Mouse (Mus musculus) lung, embryonic 16.5 days (tissue): ENCODE results near the gene Gja8. TPM values are rescaled to one million over a fixed set of nuclear protein-coding genes. Genes with fewer than 3 reads are reported as not detected.

ENCODE experiments used
- ATAC-seq: fragments of 200-750 bp; cut with Nextera tagmentation; 2 replicates; pipeline ENCODE4 v1.8.0; 2017; ENCODE audit warnings: low read depth, mild to moderate bottlenecking, moderate library complexity
- H3K27ac ChIP-seq: fragments of 300-500 bp; sonication (generic); 2 replicates; pipeline ENCODE4 v1.5.1; 2014; ENCODE audit warnings: mild to moderate bottlenecking, control low read depth, low read length
- H3K27me3 ChIP-seq: fragments of 300-500 bp; sonication (generic); 2 replicates; pipeline ENCODE4 v1.6.1; 2014; ENCODE audit warnings: low read depth, low read length, mixed read lengths; ENCODE audit not compliant: control insufficient read depth, insufficient read depth
- H3K36me3 ChIP-seq: fragments of 300-500 bp; sonication (generic); 2 replicates; pipeline ENCODE4 v1.6.1; 2014; ENCODE audit warnings: low read length; ENCODE audit not compliant: control insufficient read depth, insufficient read depth
- H3K4me1 ChIP-seq: fragments of 300-500 bp; sonication (generic); replicated peaks from 2 replicates; pipeline ENCODE4 v1.6.1; 2014; ENCODE audit warnings: low read length, mixed read lengths; ENCODE audit not compliant: control insufficient read depth, insufficient read depth
- H3K4me2 ChIP-seq: fragments of 300-500 bp; sonication (generic); 2 replicates; pipeline ENCODE4 v1.6.1; 2014; ENCODE audit warnings: low read depth, low read length, control low read depth
- H3K4me3 ChIP-seq: fragments of 300-500 bp; sonication (generic); 2 replicates; pipeline ENCODE4 v1.5.1; 2014; ENCODE audit warnings: mild to moderate bottlenecking, low read length, control low read depth
- H3K9ac ChIP-seq: fragments of 300-500 bp; sonication (generic); 2 replicates; pipeline ENCODE4 v1.6.1; 2014; ENCODE audit warnings: low read length, control low read depth
- H3K9me3 ChIP-seq: fragments of 300-500 bp; sonication (generic); 2 replicates; pipeline ENCODE4 v1.6.1; 2016; ENCODE audit warnings: low read length; ENCODE audit not compliant: control insufficient read depth
- WGBS: fragments of 180-500 bp; shearing (Covaris S2); extraction: QIAGEN DNeasy Blood & Tissue Kit; methylation state at CpG from one replicate; pipeline ENCODE4 v1.1.7; 2014; 5-methylcytosine and 5-hydroxymethylcytosine counted together
- polyA plus RNA-seq: library from polyadenylated mRNA; unstranded; fragments of >200 nt; fragmentation: Nextera tagmentation; extraction: Ambion mirVana; gene quantifications from 2 replicates; pipeline ENCODE4 v1.2.1, GENCODE M21; 2015

Gja8 gene
- not detected in 2 replicates for polyA plus RNA-seq

GRCm38 (mm10) chr3:96925920-96926319 lies at the start of gene Gja8:
Gene Gja8 (minus strand): TSS chr3:96926020.
- no peak within 1 kb of the TSS for H3K4me3 ChIP-seq
- H3K4me1 ChIP-seq: no peaks in the 10 kb centered on the region
- H3K27me3 ChIP-seq: no peaks in the 10 kb centered on the region
- 66% methylated on average over 6 of the region's 6 CpGs for WGBS
- H3K9me3 ChIP-seq: no peaks in the 10 kb centered on the region
- H3K36me3 ChIP-seq: no peaks in the 10 kb centered on the region
- H3K9ac ChIP-seq: no peak within 1 kb of the TSS
- no peak within 1 kb of the TSS for H3K4me2 ChIP-seq
- ATAC-seq: no peak
- H3K27ac ChIP-seq: no peak within 1 kb of the TSS

- Histone ChIP-seq H3K27ac (no peak overlapping the region), H3K27me3 (peaks cover 4% of the 10 kb centered on the region; the same call in 1 of the 2 replicates), H3K4me1 (no peaks in the 10 kb centered on the region), H3K9me3 (no peaks in the 10 kb centered on the region), H3K4me3 (no peak overlapping the region), H3K36me3 (no peaks in the 10 kb centered on the region), H3K9ac (no peak overlapping the region), H3K4me2 (no peak overlapping the region)
- 80% methylated on average over 7 of the region's 7 CpGs for WGBS
- ATAC-seq: no peak
These were observed 48.6 kb upstream of the Gja8 start for GRCm38 (mm10) chr3:96974467-96974866.

- no peak overlapping the region for H3K4me3 ChIP-seq
- no peaks in the 10 kb centered on the region; the same call in 1 of the 2 replicates for H3K27me3 ChIP-seq
- H3K4me1 ChIP-seq: no peaks in the 10 kb centered on the region
- 11% methylated on average over 7 of the region's 7 CpGs for WGBS
- no peak overlapping the region for H3K4me2 ChIP-seq
- H3K36me3 ChIP-seq: no peaks in the 10 kb centered on the region
- ATAC-seq: no peak
- no peak overlapping the region for H3K9ac ChIP-seq
- no peaks in the 10 kb centered on the region for H3K9me3 ChIP-seq
- H3K27ac ChIP-seq: no peak overlapping the region
These were observed 45.2 kb upstream of the Gja8 start for GRCm38 (mm10) chr3:96970986-96971385.

GRCm38 (mm10) chr3:96963088-96964034 lies 37.5 kb upstream of the Gja8 start:
- Histone ChIP-seq H3K9ac (no peak overlapping the region), H3K36me3 (no peaks in the 10 kb centered on the region), H3K27me3 (no peaks in the 10 kb centered on the region), H3K4me1 (no peaks in the 10 kb centered on the region), H3K4me2 (no peak overlapping the region), H3K9me3 (no peaks in the 10 kb centered on the region), H3K27ac (no peak overlapping the region), H3K4me3 (no peak overlapping the region)
- 67% methylated on average over 12 of the region's 12 CpGs for WGBS
- no peak for ATAC-seq

GRCm38 (mm10) chr3:96960597-96960996 lies 34.8 kb upstream of the Gja8 start:
- H3K4me3 ChIP-seq: no peak overlapping the region
- no peaks in the 10 kb centered on the region for H3K4me1 ChIP-seq
- no peaks in the 10 kb centered on the region for H3K27me3 ChIP-seq
- no peak overlapping the region for H3K4me2 ChIP-seq
- H3K9me3 ChIP-seq: no peaks in the 10 kb centered on the region
- 28% methylated on average over 8 of the region's 8 CpGs for WGBS
- ATAC-seq: no peak
- H3K9ac ChIP-seq: no peak overlapping the region
- no peak overlapping the region for H3K27ac ChIP-seq
- H3K36me3 ChIP-seq: no peaks in the 10 kb centered on the region

- 22% methylated on average over 14 of the region's 14 CpGs for WGBS
- H3K27ac ChIP-seq: peak overlapping the region; percentile 36; the same call in 1 of the 2 replicates
These were observed 27.8 kb upstream of the Gja8 start for GRCm38 (mm10) chr3:96953489-96954233.

GRCm38 (mm10) chr3:96942706-96943105 lies 16.9 kb upstream of the Gja8 start:
- no peak for ATAC-seq
- no peak overlapping the region for H3K4me2 ChIP-seq

More at GRCm38 (mm10) chr3:96953489-96954233, 27.8 kb upstream of the Gja8 start:
- no peaks in the 10 kb centered on the region for H3K36me3 ChIP-seq
- no peaks in the 10 kb centered on the region for H3K9me3 ChIP-seq
- H3K4me1 ChIP-seq: no peaks in the 10 kb centered on the region
- ATAC-seq: peak; percentile 85
- no peaks in the 10 kb centered on the region for H3K27me3 ChIP-seq
- peak overlapping the region; percentile 21; the same call in 1 of the 2 replicates for H3K9ac ChIP-seq
- peak overlapping the region; percentile 34 for H3K4me2 ChIP-seq
- H3K4me3 ChIP-seq: 0 out of 2 replicates have a peak overlapping the region, but pooled peaks have one; percentile 11

GRCm38 (mm10) chr3:96938738-96939137 lies 12.9 kb upstream of the Gja8 start:
- peak; percentile 88 for ATAC-seq
- peak overlapping the region; percentile 15; the same call in 1 of the 2 replicates for H3K4me3 ChIP-seq
- H3K9me3 ChIP-seq: peaks cover 3% of the 10 kb centered on the region
- 0 out of 2 replicates have a peak, but pooled peaks cover 3% of the 10 kb centered on the region for H3K4me1 ChIP-seq
- no peaks in the 10 kb centered on the region for H3K36me3 ChIP-seq
- no peaks in the 10 kb centered on the region for H3K27me3 ChIP-seq
- H3K27ac ChIP-seq: no peak overlapping the region
- H3K9ac ChIP-seq: no peak overlapping the region
- peak overlapping the region; percentile 27 for H3K4me2 ChIP-seq
- 8% methylated on average over 11 of the region's 11 CpGs for WGBS

More at GRCm38 (mm10) chr3:96942706-96943105, 16.9 kb upstream of the Gja8 start:
- Histone ChIP-seq H3K4me3 (no peak overlapping the region), H3K36me3 (no peaks in the 10 kb centered on the region), H3K27ac (no peak overlapping the region), H3K9me3 (peaks cover 3% of the 10 kb centered on the region), H3K27me3 (no peaks in the 10 kb centered on the region), H3K4me1 (0 out of 2 replicates have a peak, but pooled peaks cover 3% of the 10 kb centered on the region), H3K9ac (no peak overlapping the region)
- WGBS: 78% methylated on average over 2 of the region's 2 CpGs

GRCm38 (mm10) chr3:96937606-96938005 lies 11.8 kb upstream of the Gja8 start:
- H3K9ac ChIP-seq: no peak overlapping the region
- H3K9me3 ChIP-seq: no peaks in the 10 kb centered on the region
- no peaks in the 10 kb centered on the region for H3K27me3 ChIP-seq
- H3K4me1 ChIP-seq: 0 out of 2 replicates have a peak, but pooled peaks cover 3% of the 10 kb centered on the region
- H3K4me2 ChIP-seq: no peak overlapping the region
- ATAC-seq: no peak
- no peak overlapping the region for H3K27ac ChIP-seq
- no peaks in the 10 kb centered on the region for H3K36me3 ChIP-seq
- H3K4me3 ChIP-seq: no peak overlapping the region
- 26% methylated on average over 5 of the region's 5 CpGs for WGBS
